Mouse (Mus musculus): ENCODE measurements around the gene Evi2a. TPM values are rescaled to one million over a fixed set of nuclear protein-coding genes. Genes with fewer than 3 reads are reported as not detected.

Evi2a gene
- polyA plus RNA-seq, 1 experiment from 2014 or later: 2.8 TPM

DNA sequence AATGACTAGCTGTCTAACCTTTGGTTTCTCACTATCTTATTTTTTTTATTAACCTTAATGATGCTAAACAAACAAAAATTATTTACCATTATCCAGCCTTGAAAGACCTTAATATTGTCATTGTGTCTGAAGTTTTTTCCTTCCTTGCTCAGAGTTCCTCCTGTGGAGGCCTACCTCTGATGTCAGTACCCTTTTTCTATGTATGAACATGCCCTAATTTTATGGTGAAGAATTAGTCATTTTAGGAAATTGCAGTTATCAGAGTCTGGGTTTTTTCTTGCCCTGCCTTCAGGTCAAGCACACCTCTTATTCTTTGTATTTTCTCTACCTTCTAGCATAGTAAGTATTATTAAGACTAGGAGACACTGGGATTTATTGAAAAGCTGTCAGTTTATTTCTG, 45.7 kb downstream of the Evi2a start:
- peaks cover 13% of the 10 kb centered on the region for H3K36me3 ChIP-seq (ENCODE audit: control insufficient read depth, insufficient read depth, low read length)
- H3K4me3 ChIP-seq (ENCODE audit: low read depth, low read length): no peak overlapping the region
- no peaks in the 10 kb centered on the region for H3K9me3 ChIP-seq (replicated peaks; ENCODE audit: control insufficient read depth, low read length)
- ATAC-seq (no peak), DNase-seq (ENCODE audit: low spot score) (no peak)
- no peak overlapping the region for H3K4me2 ChIP-seq (ENCODE audit: low read length)
- no peak overlapping the region for H3K27ac ChIP-seq (ENCODE audit: low read depth, low read length)
- no peaks in the 10 kb centered on the region for H3K4me1 ChIP-seq (ENCODE audit: control insufficient read depth, insufficient read depth, low read length)
- H3K27me3 ChIP-seq (replicated peaks; ENCODE audit: control insufficient read depth, insufficient read depth, low read length): no peaks in the 10 kb centered on the region
- H3K9ac ChIP-seq (ENCODE audit: low read length): no peak overlapping the region

DNA sequence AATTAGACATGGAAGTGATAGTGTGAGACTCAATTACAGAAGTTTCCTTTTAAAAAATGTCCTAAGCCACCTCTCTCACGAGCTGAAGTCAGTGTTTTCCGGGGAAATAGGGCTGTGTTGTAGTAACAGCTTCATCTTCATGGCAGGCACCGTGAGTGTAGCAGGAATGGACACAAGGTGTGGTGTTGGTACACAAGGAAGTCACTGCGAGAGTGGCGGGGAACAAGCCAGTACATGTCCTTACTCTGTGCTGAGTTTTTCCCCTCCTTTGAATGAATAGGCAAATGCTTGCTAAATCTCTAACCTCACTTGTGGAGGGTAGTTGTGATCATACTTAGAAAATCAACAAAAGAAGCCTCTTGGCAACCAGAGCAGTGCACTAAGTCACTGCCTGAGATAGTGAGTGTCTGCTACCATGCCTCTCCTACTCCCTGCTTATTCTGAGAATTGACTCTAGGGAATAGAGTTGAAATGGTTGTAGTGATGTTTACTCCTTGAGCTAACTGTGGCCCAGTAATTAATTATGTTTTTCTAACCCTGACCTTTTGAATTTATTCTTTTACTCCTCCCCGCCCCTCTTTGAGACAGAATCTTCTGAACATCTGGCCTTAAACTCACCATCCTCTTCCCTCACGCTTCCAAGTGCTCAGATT, 46.4 kb downstream of the Evi2a start:
- Histone ChIP-seq H3K27ac (ENCODE audit: low read depth, low read length) (no peak overlapping the region), H3K4me1 (ENCODE audit: control insufficient read depth, insufficient read depth, low read length) (no peaks in the 10 kb centered on the region), H3K4me3 (ENCODE audit: low read depth, low read length) (no peak overlapping the region), H3K36me3 (ENCODE audit: control insufficient read depth, insufficient read depth, low read length) (peaks cover 17% of the 10 kb centered on the region), H3K9ac (ENCODE audit: low read length) (no peak overlapping the region), H3K9me3 (replicated peaks; ENCODE audit: control insufficient read depth, low read length) (no peaks in the 10 kb centered on the region), H3K4me2 (ENCODE audit: low read length) (no peak overlapping the region), H3K27me3 (replicated peaks; ENCODE audit: control insufficient read depth, insufficient read depth, low read length) (no peaks in the 10 kb centered on the region)
- ATAC-seq (no peak), DNase-seq (ENCODE audit: low spot score) (no peak)
- 92% methylated on average over 7 of the region's 7 CpGs for WGBS

DNA sequence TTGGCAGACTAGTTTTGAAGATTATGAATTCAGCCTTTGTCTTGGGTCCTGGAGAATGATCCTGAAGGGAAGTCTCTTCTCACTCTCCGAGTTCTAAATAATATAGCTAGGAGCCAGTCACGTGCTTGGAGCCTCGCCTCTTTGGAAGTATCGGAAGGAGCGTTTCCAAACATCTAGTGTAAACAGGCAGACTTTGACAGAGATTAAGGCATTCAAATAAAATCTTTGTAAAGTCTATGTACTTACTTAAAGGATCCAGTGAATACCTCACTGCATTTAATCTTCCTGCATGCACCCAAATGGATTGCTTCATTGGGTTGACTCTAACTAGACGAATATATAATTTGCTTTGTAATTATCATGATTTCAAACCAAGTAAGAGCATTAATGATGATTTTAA, 47.0 kb downstream of the Evi2a start:
- 91% methylated on average over 6 of the region's 6 CpGs for WGBS

More for the DNA sequence above, 47.0 kb downstream of the Evi2a start:
- DNase-seq (ENCODE audit: low spot score): no peak
- H3K27me3 ChIP-seq (replicated peaks; ENCODE audit: control insufficient read depth, insufficient read depth, low read length): no peaks in the 10 kb centered on the region
- no peak overlapping the region for H3K4me3 ChIP-seq (ENCODE audit: low read depth, low read length)
- no peak overlapping the region for H3K9ac ChIP-seq (ENCODE audit: low read length)
- peaks cover 18% of the 10 kb centered on the region for H3K36me3 ChIP-seq (ENCODE audit: control insufficient read depth, insufficient read depth, low read length)
- ATAC-seq: no peak
- H3K4me2 ChIP-seq (ENCODE audit: low read length): no peak overlapping the region
- no peaks in the 10 kb centered on the region for H3K4me1 ChIP-seq (ENCODE audit: control insufficient read depth, insufficient read depth, low read length)
- H3K9me3 ChIP-seq (replicated peaks; ENCODE audit: control insufficient read depth, low read length): no peaks in the 10 kb centered on the region
- H3K27ac ChIP-seq (ENCODE audit: low read depth, low read length): no peak overlapping the region

Other genes with a start within 250 kb of the Evi2a start
- not detected in 2 replicates for gene Gm9964, start 233.7 kb downstream of the Evi2a start, polyA plus RNA-seq (2014; fragmentation: Nextera tagmentation; extraction: Ambion mirVana)
- 9.8 and 9.9 TPM in 2 replicates for gene Nf1, start 190.9 kb downstream of the Evi2a start, polyA plus RNA-seq (2014; fragmentation: Nextera tagmentation; extraction: Ambion mirVana)
- 3.4 and 4.4 TPM in 2 replicates for gene Omg, start 26.5 kb downstream of the Evi2a start, polyA plus RNA-seq (2014; fragmentation: Nextera tagmentation; extraction: Ambion mirVana)
- gene Evi2b, start 6.8 kb downstream of the Evi2a start, polyA plus RNA-seq (2014; fragmentation: Nextera tagmentation; extraction: Ambion mirVana): 0.24 TPM in 1 of 2 replicates, not detected in the other
- 0.24 and 0.48 TPM in 2 replicates for gene Evi2, start within 50 bp of the Evi2a start, polyA plus RNA-seq (2014; fragmentation: Nextera tagmentation; extraction: Ambion mirVana)
- 13.2 and 16.6 TPM in 2 replicates for gene Rab11fip4, start 60.6 kb upstream of the Evi2a start, polyA plus RNA-seq (2014; fragmentation: Nextera tagmentation; extraction: Ambion mirVana)

All from forebrain, embryonic 14.5 days (tissue).